Comparison of ENCODE assay signal across 8 mouse cellular contexts in the genomic region with DNA sequence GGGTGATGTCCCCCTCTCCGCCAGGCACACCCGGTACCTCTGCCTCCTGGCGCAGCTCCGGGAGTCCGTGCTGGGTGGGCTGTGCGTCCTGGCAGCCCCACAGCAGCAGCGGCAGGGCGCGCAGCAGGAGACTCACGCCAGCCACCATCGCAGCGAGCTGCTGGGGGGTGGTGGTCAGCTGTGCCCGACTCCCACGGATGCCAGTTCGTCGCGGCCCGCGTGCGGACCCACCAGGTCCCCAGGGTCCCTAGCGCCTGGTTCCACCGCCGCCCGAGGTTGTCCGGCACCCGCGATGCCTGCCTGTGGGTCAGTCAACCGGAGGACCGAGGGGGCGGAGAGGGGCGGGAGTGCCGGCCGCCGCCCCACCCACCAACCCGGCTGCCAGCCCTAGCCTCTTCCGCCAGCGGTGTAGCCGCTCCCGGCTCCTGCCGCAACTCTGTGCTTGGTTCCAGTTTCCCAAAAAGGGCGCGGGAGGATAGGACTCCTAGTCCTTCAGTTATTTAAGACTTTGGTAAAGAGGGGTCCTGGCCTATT. TPM values are rescaled to one million over a fixed set of nuclear protein-coding genes. Genes with fewer than 3 reads are reported as not detected.
A peak's percentile ranks its signal among the peaks of the same experiment; 100 is the strongest.
DNase-seq lines count a peak whose midpoint lies in the region; ATAC-seq and TF ChIP-seq lines count a peak whose summit lies in the region.

A gene (minus strand): TSS at position 361 of the 534 bp plus-strand sequence.

- peaks cover 5% of the 10 kb centered on the region for H3K27me3 ChIP-seq in spleen, adult 2 months (ENCODE audit: control insufficient read depth, insufficient read depth, low read length)
- H3K27me3 ChIP-seq in intestine, postnatal 0 days (replicated peaks; ENCODE audit: control insufficient read depth, insufficient read depth, low read length), result no peaks in the 10 kb centered on the region
- H3K27me3 ChIP-seq in neural tube, embryonic 13.5 days, result peaks cover 55% of the 10 kb centered on the region

- no peaks in the 10 kb centered on the region for H3K36me3 ChIP-seq in spleen, adult 2 months (ENCODE audit: control insufficient read depth, insufficient read depth, low read length)
- H3K36me3 ChIP-seq in intestine, postnatal 0 days (ENCODE audit: control insufficient read depth, insufficient read depth), result no peaks in the 10 kb centered on the region
- H3K36me3 ChIP-seq in neural tube, embryonic 13.5 days, result no peaks in the 10 kb centered on the region

- TF ChIP-seq POLR2A in spleen, adult 2 months (IDR thresholded peaks at IDR 0.05; ENCODE audit: low read depth, low read length), result no peak

- under 1% methylated on average over 42 of the region's 42 CpGs for WGBS in spleen, adult 2 months
- WGBS in intestine, postnatal 0 days, result 1% methylated on average over 35 of the region's 42 CpGs
- under 1% methylated on average over 33 of the region's 42 CpGs for WGBS in neural tube, embryonic 13.5 days

- TF ChIP-seq CTCF in spleen, adult 2 months (IDR thresholded peaks at IDR 0.05; ENCODE audit: extremely low read depth, insufficient read depth, insufficient read length, insufficient replicate concordance), result no peak
- TF ChIP-seq CTCF in intestine, postnatal 0 days (IDR thresholded peaks at IDR 0.05; ENCODE audit: low read depth), result no peak

- H3K9me3 ChIP-seq in intestine, postnatal 0 days (ENCODE audit: control insufficient read depth), result no peaks in the 10 kb centered on the region
- no peaks in the 10 kb centered on the region for H3K9me3 ChIP-seq in neural tube, embryonic 13.5 days

- H3K9ac ChIP-seq in intestine, postnatal 0 days (ENCODE audit: low read depth, low read length), result peak within 1 kb of the TSS; percentile 66
- H3K9ac ChIP-seq in neural tube, embryonic 13.5 days, result peak within 1 kb of the TSS; percentile 78

- peak in 1 of 2 experiments; percentile 41 for DNase-seq in spleen, adult 2 months (ENCODE audit: low read depth in 1 of 2, low spot score in 2 of 2)
- no peak for DNase-seq in spleen, adult 12 weeks (ENCODE audit: low spot score)
- peak; percentile 60 to 69 for DNase-seq in cerebellum, postnatal 25 days
- peak; percentile 98 for DNase-seq in heart, adult 11 months
- DNase-seq in lung, adult 18-20 months, result peak; percentile 76 to 79
- no peak for DNase-seq in frontal cortex, postnatal 25 days (ENCODE audit: low spot score in 2 of 2)

- H3K4me3 ChIP-seq in spleen, adult 2 months (ENCODE audit: extremely low read depth, insufficient read depth, insufficient read length), result peak within 1 kb of the TSS; percentile 58; the same call in 1 of the 2 replicates
- peak within 1 kb of the TSS; percentile 66 for H3K4me3 ChIP-seq in intestine, postnatal 0 days (ENCODE audit: low read depth, low read length)
- H3K4me3 ChIP-seq in neural tube, embryonic 13.5 days, result peak within 1 kb of the TSS; percentile 57

- H3K27ac ChIP-seq in spleen, adult 2 months (ENCODE audit: insufficient read depth, low read length), result no peak within 1 kb of the TSS
- no peak within 1 kb of the TSS for H3K27ac ChIP-seq in intestine, postnatal 0 days (ENCODE audit: low read depth, low read length)
- H3K27ac ChIP-seq in neural tube, embryonic 13.5 days (replicated peaks), result no peak within 1 kb of the TSS

- peak; percentile 37 for ATAC-seq in intestine, postnatal 0 days
- peak; percentile 48; the same call in 1 of the 2 replicates for ATAC-seq in neural tube, embryonic 13.5 days (ENCODE audit: low read depth)

- H3K4me1 ChIP-seq in spleen, adult 2 months (ENCODE audit: control insufficient read depth, insufficient read depth, insufficient read length), result peaks cover 5% of the 10 kb centered on the region; the same call in 1 of the 2 replicates
- H3K4me1 ChIP-seq in intestine, postnatal 0 days (replicated peaks; ENCODE audit: control insufficient read depth, insufficient read depth, low read length), result peaks cover 10% of the 10 kb centered on the region; the same call in 1 of the 2 replicates
- peaks cover 33% of the 10 kb centered on the region for H3K4me1 ChIP-seq in neural tube, embryonic 13.5 days (replicated peaks)

- peak within 1 kb of the TSS; percentile 99 for H3K4me2 ChIP-seq in intestine, postnatal 0 days (replicated peaks; ENCODE audit: low read depth)
- H3K4me2 ChIP-seq in neural tube, embryonic 13.5 days, result peak within 1 kb of the TSS; percentile 97

RNA-seq across cellular contexts. Expression of the gene that starts here (rescaled TPM):
- polyA plus RNA-seq in spleen, adult 2 months (2012; rRNA removed), result 6.3 and 6.4 TPM in 2 replicates
- polyA plus RNA-seq in intestine, postnatal 0 days (2015; fragmentation: Nextera tagmentation; extraction: Ambion mirVana), result 1.6 and 2.1 TPM in 2 replicates
- polyA plus RNA-seq in neural tube, embryonic 13.5 days (2015; fragmentation: Nextera tagmentation; extraction: Ambion mirVana), result 3.5 and 4.6 TPM in 2 replicates

Comparison
In these comparisons a context has a peak if more than half of its experiments do, and no peak if none do; other contexts are left out.
1. DNase-seq: peak in cerebellum, postnatal 25 days (2 of 2), heart, adult 11 months (single experiment) and lung, adult 18-20 months (2 of 2); none in spleen, adult 12 weeks (single experiment) and frontal cortex, postnatal 25 days (0 of 2).
2. Peak in every context shown above with its lines, with median percentiles within 50 percentile points of each other: H3K4me3 ChIP-seq.